Comparison of ENCODE assay signal across 8 mouse cellular contexts in the genomic region with DNA sequence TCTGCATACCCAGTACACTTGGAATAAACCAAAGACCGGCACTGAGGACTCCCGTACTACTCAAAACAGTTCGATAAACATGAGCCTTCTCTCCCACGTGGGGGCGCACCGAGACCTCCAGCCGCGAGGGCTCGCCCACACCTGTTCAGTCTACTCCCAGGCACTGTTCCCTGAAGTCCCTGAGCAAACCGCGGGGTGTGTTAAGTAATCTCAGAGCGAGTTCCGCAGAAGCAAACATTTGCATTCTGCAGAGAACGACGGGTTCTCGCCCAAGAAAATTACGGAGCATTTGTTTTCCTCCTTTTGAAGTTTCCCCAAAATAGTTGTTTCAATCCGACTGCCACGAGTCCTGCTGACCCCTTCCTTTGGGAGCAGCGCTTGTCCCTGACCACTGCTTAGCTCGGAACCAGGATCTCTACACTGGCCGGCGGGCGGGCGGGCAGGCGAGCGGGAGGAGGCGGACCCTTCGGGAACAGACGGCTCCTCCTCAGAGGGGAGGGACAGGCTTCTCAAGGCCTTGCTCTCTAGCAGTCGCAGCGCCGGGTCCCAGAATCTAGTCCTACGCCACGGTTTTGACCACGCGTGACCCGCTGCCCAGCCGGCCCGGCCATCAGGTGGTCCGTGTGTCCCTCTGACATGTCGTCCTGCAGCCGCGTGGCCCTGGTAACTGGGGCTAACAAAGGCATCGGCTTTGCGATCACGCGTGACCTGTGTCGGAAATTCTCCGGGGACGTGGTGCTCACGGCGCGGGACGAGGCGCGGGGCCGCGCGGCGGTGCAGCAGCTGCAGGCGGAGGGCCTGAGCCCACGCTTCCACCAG. TPM values are rescaled to one million over a fixed set of nuclear protein-coding genes. Genes with fewer than 3 reads are reported as not detected.
DNase-seq lines count a peak whose midpoint lies in the region; ATAC-seq and TF ChIP-seq lines count a peak whose summit lies in the region.

A gene (plus strand): TSS at position 527 of the 819 bp plus-strand sequence.

- no peak within 1 kb of the TSS for H3K27ac ChIP-seq in embryonic facial prominence, embryonic 11.5 days (replicated peaks; ENCODE audit: low read depth, low read length)
- H3K27ac ChIP-seq in intestine, postnatal 0 days (ENCODE audit: low read depth, low read length): no peak within 1 kb of the TSS
- peak within 1 kb of the TSS; percentile 68 for H3K27ac ChIP-seq in limb, embryonic 10.5 days
- no peak within 1 kb of the TSS for H3K27ac ChIP-seq in midbrain, embryonic 11.5 days (ENCODE audit: low read depth, low read length)
- no peak within 1 kb of the TSS for H3K27ac ChIP-seq in small intestine, adult 2 months (ENCODE audit: insufficient read depth, low read depth, low read length)

- H3K4me1 ChIP-seq in embryonic facial prominence, embryonic 11.5 days (ENCODE audit: control insufficient read depth, insufficient read depth, low read length): no peaks in the 10 kb centered on the region
- H3K4me1 ChIP-seq in intestine, postnatal 0 days (replicated peaks; ENCODE audit: control insufficient read depth, insufficient read depth, low read length): 0 out of 2 replicates have a peak, but pooled peaks cover 3% of the 10 kb centered on the region
- H3K4me1 ChIP-seq in limb, embryonic 10.5 days: peaks cover 20% of the 10 kb centered on the region
- peaks cover 11% of the 10 kb centered on the region for H3K4me1 ChIP-seq in midbrain, embryonic 11.5 days (ENCODE audit: control insufficient read depth, insufficient read depth, low read length)
- H3K4me1 ChIP-seq in small intestine, adult 2 months (ENCODE audit: control insufficient read depth, insufficient read depth, insufficient read length, low read length): peaks cover 12% of the 10 kb centered on the region

- no peaks in the 10 kb centered on the region for H3K36me3 ChIP-seq in embryonic facial prominence, embryonic 11.5 days (replicated peaks; ENCODE audit: control insufficient read depth, insufficient read depth, low read depth, low read length)
- no peaks in the 10 kb centered on the region for H3K36me3 ChIP-seq in intestine, postnatal 0 days (ENCODE audit: control insufficient read depth, insufficient read depth)
- no peaks in the 10 kb centered on the region for H3K36me3 ChIP-seq in limb, embryonic 10.5 days
- H3K36me3 ChIP-seq in midbrain, embryonic 11.5 days (ENCODE audit: control insufficient read depth, insufficient read depth, low read length): no peaks in the 10 kb centered on the region
- H3K36me3 ChIP-seq in small intestine, adult 2 months (ENCODE audit: control insufficient read depth, insufficient read depth, low read length): no peaks in the 10 kb centered on the region

- peak; percentile 73 for DNase-seq in adrenal gland, adult 8-10 months
- peak; percentile 79 for DNase-seq in embryonic facial prominence, embryonic 11.5 days (ENCODE audit: low spot score)
- peak; percentile 80 for DNase-seq in limb, embryonic 10.5 days (ENCODE audit: low spot score)
- peak; percentile 95 for DNase-seq in midbrain, embryonic 11.5 days (ENCODE audit: low spot score, missing footprints)

- 0 out of 2 replicates have a peak, but pooled peaks have one; percentile 10 for TF ChIP-seq POLR2A in small intestine, adult 2 months (IDR thresholded peaks at IDR 0.05; ENCODE audit: low read depth, low read length)

- H3K4me3 ChIP-seq in embryonic facial prominence, embryonic 11.5 days (ENCODE audit: low read depth, low read length): peak within 1 kb of the TSS; percentile 38
- peak within 1 kb of the TSS; percentile 51 for H3K4me3 ChIP-seq in intestine, postnatal 0 days (ENCODE audit: low read depth, low read length)
- H3K4me3 ChIP-seq in limb, embryonic 10.5 days: peak within 1 kb of the TSS; percentile 54
- H3K4me3 ChIP-seq in midbrain, embryonic 11.5 days (ENCODE audit: low read depth, low read length): peak within 1 kb of the TSS; percentile 37
- peak within 1 kb of the TSS; percentile 80 for H3K4me3 ChIP-seq in small intestine, adult 2 months (ENCODE audit: low read depth, low read length)

- H3K9me3 ChIP-seq in embryonic facial prominence, embryonic 11.5 days (replicated peaks; ENCODE audit: control insufficient read depth, low read length): no peaks in the 10 kb centered on the region
- H3K9me3 ChIP-seq in intestine, postnatal 0 days (ENCODE audit: control insufficient read depth): no peaks in the 10 kb centered on the region
- H3K9me3 ChIP-seq in limb, embryonic 10.5 days (replicated peaks): no peaks in the 10 kb centered on the region
- H3K9me3 ChIP-seq in midbrain, embryonic 11.5 days (ENCODE audit: control insufficient read depth, low read length): no peaks in the 10 kb centered on the region

- peaks cover 30% of the 10 kb centered on the region for H3K27me3 ChIP-seq in embryonic facial prominence, embryonic 11.5 days (ENCODE audit: control insufficient read depth, insufficient read depth, low read length)
- H3K27me3 ChIP-seq in intestine, postnatal 0 days (replicated peaks; ENCODE audit: control insufficient read depth, insufficient read depth, low read length): peaks cover 15% of the 10 kb centered on the region
- H3K27me3 ChIP-seq in limb, embryonic 10.5 days (ENCODE audit: low read depth, poor library complexity, severe bottlenecking): peaks cover 62% of the 10 kb centered on the region
- H3K27me3 ChIP-seq in midbrain, embryonic 11.5 days (ENCODE audit: control insufficient read depth, insufficient read depth, low read length): peaks cover 41% of the 10 kb centered on the region
- peaks cover 7% of the 10 kb centered on the region for H3K27me3 ChIP-seq in small intestine, adult 2 months (ENCODE audit: control insufficient read depth, insufficient read depth, low read length)

- peak; percentile 77 for TF ChIP-seq CTCF in intestine, postnatal 0 days (IDR thresholded peaks at IDR 0.05; ENCODE audit: low read depth)
- TF ChIP-seq CTCF in small intestine, adult 2 months (IDR thresholded peaks at IDR 0.05; ENCODE audit: extremely low read depth, insufficient read length, insufficient replicate concordance, low read depth, low read length): peak; percentile 68; the same call in 1 of the 2 replicates

- H3K9ac ChIP-seq in embryonic facial prominence, embryonic 11.5 days (replicated peaks; ENCODE audit: low read length): peak within 1 kb of the TSS; percentile 32; the same call in 1 of the 2 replicates
- H3K9ac ChIP-seq in intestine, postnatal 0 days (ENCODE audit: low read depth, low read length): peak within 1 kb of the TSS; percentile 60
- peak within 1 kb of the TSS; percentile 40 for H3K9ac ChIP-seq in midbrain, embryonic 11.5 days (ENCODE audit: low read length)

- peak within 1 kb of the TSS; percentile 72 for H3K4me2 ChIP-seq in embryonic facial prominence, embryonic 11.5 days (ENCODE audit: low read depth, low read length)
- peak within 1 kb of the TSS; percentile 97 for H3K4me2 ChIP-seq in intestine, postnatal 0 days (replicated peaks; ENCODE audit: low read depth)
- H3K4me2 ChIP-seq in midbrain, embryonic 11.5 days: peak within 1 kb of the TSS; percentile 65

- peak; percentile 56 for ATAC-seq in embryonic facial prominence, embryonic 11.5 days (replicated peaks; ENCODE audit: insufficient number of reproducible peaks, low FRiP score, low TSS enrichment, low read depth)
- ATAC-seq in granulocyte monocyte progenitor cell, adult 5-6 weeks (replicated peaks; ENCODE audit: poor library complexity, severe bottlenecking): peak; percentile 78
- peak; percentile 76 for ATAC-seq in intestine, postnatal 0 days
- ATAC-seq in midbrain, embryonic 11.5 days (ENCODE audit: low FRiP score): peak; percentile 74; the same call in 1 of the 2 replicates
- no peak for ATAC-seq in activated CD4-positive, CD25-positive, alpha-beta regulatory T cell, adult 4 months

- 1% methylated on average over 57 of the region's 63 CpGs for WGBS in embryonic facial prominence, embryonic 11.5 days
- under 1% methylated on average over 63 of the region's 63 CpGs for WGBS in intestine, postnatal 0 days
- 1% methylated on average over 63 of the region's 63 CpGs for WGBS in limb, embryonic 10.5 days
- WGBS in midbrain, embryonic 11.5 days: under 1% methylated on average over 63 of the region's 63 CpGs
- under 1% methylated on average over 63 of the region's 63 CpGs for WGBS in small intestine, adult 2 months

RNA-seq across cellular contexts. Expression of the gene that starts here (rescaled TPM):
- 10 to 100 TPM; 12.1 to 15.1 (median 12.9) TPM for total RNA-seq in adrenal gland, adult 8-10 months (2022)
- polyA plus RNA-seq in embryonic facial prominence, embryonic 11.5 days (2014; fragmentation: Nextera tagmentation; extraction: Ambion mirVana): 1.0 and 1.2 TPM in 2 replicates
- 1.2 TPM in 1 of 2 replicates, not detected in the other for total RNA-seq in granulocyte monocyte progenitor cell, adult 5-6 weeks (2014; fragmentation: Nextera tagmentation)
- 0.65 and 0.72 TPM in 2 replicates for total RNA-seq in granulocyte monocyte progenitor cell, adult 5-6 weeks (2017)
- polyA plus RNA-seq in intestine, postnatal 0 days (2015; fragmentation: Nextera tagmentation; extraction: Ambion mirVana): 5.9 and 7.6 TPM in 2 replicates
- 0.60 and 0.93 TPM in 2 replicates for polyA plus RNA-seq in limb, embryonic 10.5 days (2016; fragmentation: Nextera tagmentation; extraction: Ambion mirVana)
- 0.72 and 1.1 TPM in 2 replicates for polyA plus RNA-seq in midbrain, embryonic 11.5 days (2014; fragmentation: Nextera tagmentation; extraction: Ambion mirVana)
- 4.0 and 39.0 TPM in 2 replicates for polyA plus RNA-seq in small intestine, adult 2 months (2012; rRNA removed)
- polyA plus RNA-seq in activated CD4-positive, CD25-positive, alpha-beta regulatory T cell, adult 4 months (2017; shearing (Covaris generic)): not detected

Comparison
In these comparisons a context has a peak if more than half of its experiments do, and no peak if none do; other contexts are left out.
1. RNA of the gene that starts here (total RNA-seq): 12.1 to 15.1 TPM in adrenal gland, adult 8-10 months; 0.65 to 1.2 TPM in granulocyte monocyte progenitor cell, adult 5-6 weeks; every median in the first group is over 4 times any median in the second.
2. Peak in DNase-seq, H3K4me3 ChIP-seq and H3K27ac ChIP-seq in limb, embryonic 10.5 days; RNA of the gene not detected or under 1 TPM.
3. Peak in every context shown above with its lines, with median percentiles within 50 percentile points of each other: DNase-seq, H3K4me2 ChIP-seq, H3K4me3 ChIP-seq and H3K9ac ChIP-seq.